Mouse (Mus musculus) bone marrow, adult 2 months (tissue): Measurements from ENCODE around the gene Cubn. TPM values are rescaled to one million over a fixed set of nuclear protein-coding genes. Genes with fewer than 3 reads are reported as not detected.

ENCODE experiments used
- H3K27ac ChIP-seq: fragments of 200-500 bp; 2 replicates; pipeline ENCODE4 v1.5.1; 2012; ENCODE audit warnings: low read depth, mild to moderate bottlenecking, control low read depth, inconsistent platforms, low read length; ENCODE audit not compliant: control insufficient read depth, poor library complexity, insufficient read depth
- H3K4me1 ChIP-seq: fragments of 200-500 bp; 2 replicates; pipeline ENCODE4 v1.6.1; 2011; ENCODE audit warnings: low read length; ENCODE audit not compliant: control insufficient read depth, insufficient read depth
- H3K4me3 ChIP-seq: fragments of 200-500 bp; replicated peaks from 2 replicates; pipeline ENCODE3; 2011; ENCODE audit warnings: mild to moderate bottlenecking, low read depth, low read length, control low read depth; ENCODE audit not compliant: control insufficient read depth
- CTCF ChIP-seq: fragments of 200-500 bp; IDR thresholded peaks from 2 replicates; pipeline ENCODE4 v1.5.1; 2011; ENCODE audit warnings: low read length, control low read depth; ENCODE audit not compliant: control insufficient read depth, insufficient read depth
- POLR2A ChIP-seq: fragments of 200-500 bp; IDR thresholded peaks from 2 replicates; pipeline ENCODE4 v1.6.1; 2011; ENCODE audit warnings: low read depth, mild to moderate bottlenecking, control low read depth, low read length, borderline replicate concordance; ENCODE audit not compliant: control insufficient read depth
- WGBS: fragments of 180-500 bp; shearing (Covaris S2); methylation state at CpG from one replicate; pipeline ENCODE4 v1.1.7; 2018; 5-methylcytosine and 5-hydroxymethylcytosine counted together
- polyA plus RNA-seq: library from polyadenylated mRNA; stranded (reverse); fragments of >200 nt; gene quantifications from 2 replicates; pipeline ENCODE4 v1.2.4, GENCODE M21; 2011; ENCODE audit warnings: low replicate concordance; ENCODE audit not compliant: missing spikeins, insufficient read depth, insufficient read length

Cubn gene
- polyA plus RNA-seq, 1 experiment = 0.30 TPM

GRCm38 (mm10) chr2:13407698-13408097 lies 83.9 kb downstream of the Cubn start:
- TF ChIP-seq CTCF = no peak
- no peak for TF ChIP-seq POLR2A
- Histone ChIP-seq H3K27ac (no peak overlapping the region), H3K4me3 (no peak overlapping the region), H3K4me1 (peaks cover 4% of the 10 kb centered on the region; the same call in 1 of the 2 replicates)

- Histone ChIP-seq H3K4me1 (peaks cover 2% of the 10 kb centered on the region; the same call in 1 of the 2 replicates), H3K4me3 (no peak overlapping the region), H3K27ac (no peak overlapping the region)
- TF ChIP-seq CTCF (no peak), POLR2A (no peak)
- 6% methylated on average over 5 of the region's 5 CpGs for WGBS
Measured at GRCm38 (mm10) chr2:13407272-13407671, 84.3 kb downstream of the Cubn start.

- TF ChIP-seq CTCF = no peak
- no peak for TF ChIP-seq POLR2A
- peaks cover 2% of the 10 kb centered on the region for H3K4me1 ChIP-seq
- H3K4me3 ChIP-seq = no peak overlapping the region
- WGBS = 66% methylated on average over 5 of the region's 5 CpGs
- H3K27ac ChIP-seq = no peak overlapping the region
Measured at GRCm38 (mm10) chr2:13404986-13405678, 86.5 kb downstream of the Cubn start.

GRCm38 (mm10) chr2:13400831-13401230 lies 90.8 kb downstream of the Cubn start:
- Histone ChIP-seq H3K4me1 (no peaks in the 10 kb centered on the region; the same call in none of the 2 replicates), H3K27ac (no peak overlapping the region), H3K4me3 (no peak overlapping the region)
- TF ChIP-seq POLR2A = no peak
- no peak for TF ChIP-seq CTCF
- 82% methylated on average over 6 of the region's 6 CpGs for WGBS

GRCm38 (mm10) chr2:13399480-13400072 lies 92.0 kb downstream of the Cubn start:
- H3K4me1 ChIP-seq = no peaks in the 10 kb centered on the region; the same call in 1 of the 2 replicates
- H3K27ac ChIP-seq = no peak overlapping the region
- no peak for TF ChIP-seq CTCF
- TF ChIP-seq POLR2A = no peak
- H3K4me3 ChIP-seq = no peak overlapping the region
- 70% methylated on average over 5 of the region's 5 CpGs for WGBS

- WGBS = 46% methylated on average over 2 of the region's 2 CpGs
- Histone ChIP-seq H3K4me3 (no peak overlapping the region), H3K27ac (no peak overlapping the region), H3K4me1 (no peaks in the 10 kb centered on the region; the same call in 1 of the 2 replicates)
- no peak for TF ChIP-seq CTCF
- no peak for TF ChIP-seq POLR2A
Measured at GRCm38 (mm10) chr2:13398955-13399354, 92.7 kb downstream of the Cubn start.

- no peak overlapping the region for H3K4me3 ChIP-seq
- no peaks in the 10 kb centered on the region; the same call in 1 of the 2 replicates for H3K4me1 ChIP-seq
- no peak overlapping the region for H3K27ac ChIP-seq
- TF ChIP-seq POLR2A (no peak), CTCF (no peak)
- WGBS = 78% methylated on average over 4 of the region's 4 CpGs
Measured at GRCm38 (mm10) chr2:13398551-13398950, 93.1 kb downstream of the Cubn start.

- Histone ChIP-seq H3K4me1 (no peaks in the 10 kb centered on the region; the same call in 1 of the 2 replicates), H3K4me3 (no peak overlapping the region), H3K27ac (no peak overlapping the region)
- no peak for TF ChIP-seq POLR2A
- TF ChIP-seq CTCF = no peak
- WGBS = 70% methylated on average over 3 of the region's 3 CpGs
Measured at GRCm38 (mm10) chr2:13396124-13396540, 95.5 kb downstream of the Cubn start.
